Mouse (Mus musculus) heart, postnatal 0 days (tissue): Measurements from ENCODE around the gene Hsf2bp. TPM values are rescaled to one million over a fixed set of nuclear protein-coding genes. Genes with fewer than 3 reads are reported as not detected.
A peak's percentile ranks its signal among the peaks of the same experiment; 100 is the strongest.

ENCODE experiments used
- ATAC-seq: fragments of 200-750 bp; cut with Nextera tagmentation; 2 replicates; pipeline ENCODE4 v1.8.0; 2017; ENCODE audit warnings: low read depth, moderate number of reproducible peaks, moderate library complexity; ENCODE audit not compliant: insufficient read depth
- DNase-seq: peaks from one replicate; pipeline ENCODE4 v3.0.0-alpha.2; 2016; ENCODE audit warnings: low spot score
- H3K27ac ChIP-seq: fragments of 300-500 bp; sonication (generic); 2 replicates; pipeline ENCODE4 v1.5.1; 2014; ENCODE audit warnings: low read depth, mild to moderate bottlenecking
- H3K27me3 ChIP-seq: fragments of 300-500 bp; sonication (generic); 2 replicates; pipeline ENCODE4 v1.6.1; 2014; ENCODE audit warnings: low read length, mixed read lengths; ENCODE audit not compliant: control insufficient read depth, insufficient read depth
- H3K36me3 ChIP-seq: fragments of 300-500 bp; sonication (generic); replicated peaks from 2 replicates; pipeline ENCODE4 v1.6.1; 2014; ENCODE audit warnings: low read length, mixed read lengths; ENCODE audit not compliant: control insufficient read depth, insufficient read depth
- H3K4me1 ChIP-seq: fragments of 300-500 bp; sonication (generic); 2 replicates; pipeline ENCODE4 v1.6.1; 2014; ENCODE audit warnings: antibody characterized with exemption; ENCODE audit not compliant: control insufficient read depth, insufficient read depth
- H3K4me2 ChIP-seq: fragments of 300-500 bp; sonication (generic); 2 replicates; pipeline ENCODE4 v1.6.1; 2014; ENCODE audit warnings: low read depth, mild to moderate bottlenecking, low read length, moderate library complexity
- H3K4me3 ChIP-seq: fragments of 300-500 bp; sonication (generic); 2 replicates; pipeline ENCODE4 v1.5.1; 2014; ENCODE audit warnings: low read depth, low read length
- H3K9ac ChIP-seq: fragments of 300-500 bp; sonication (generic); replicated peaks from 2 replicates; pipeline ENCODE4 v1.6.1; 2014; ENCODE audit warnings: low read depth, low read length, mixed read lengths
- H3K9me3 ChIP-seq: fragments of 300-500 bp; sonication (generic); replicated peaks from 2 replicates; pipeline ENCODE4 v1.6.1; 2016; ENCODE audit warnings: low read length; ENCODE audit not compliant: control insufficient read depth
- CTCF ChIP-seq: IDR thresholded peaks from 2 replicates; pipeline ENCODE4 v1.5.1; 2016; ENCODE audit warnings: antibody characterized with exemption, control low read depth, low read depth
- EP300 ChIP-seq: IDR thresholded peaks from 2 replicates; pipeline ENCODE4 v1.6.1; 2016; ENCODE audit warnings: antibody characterized with exemption, low read depth
- WGBS: fragments of 180-500 bp; shearing (Covaris S2); extraction: QIAGEN DNeasy Blood & Tissue Kit; methylation state at CpG from one replicate; pipeline ENCODE4 v1.1.7; 2014; 5-methylcytosine and 5-hydroxymethylcytosine counted together
- polyA plus RNA-seq: library from polyadenylated mRNA; unstranded; fragments of >200 nt; fragmentation: Nextera tagmentation; extraction: Ambion mirVana; gene quantifications from 2 replicates; pipeline ENCODE4 v1.2.1, GENCODE M21; 2015
- total RNA-seq: library from RNA; depleted of rRNA; stranded (reverse); fragments of >200 nt; gene quantifications from 2 replicates; pipeline ENCODE4 v1.2.3, GENCODE M21; 2014; ENCODE audit warnings: low replicate concordance

Gene Hsf2bp
- total and polyA plus RNA-seq, 2 experiments from 2014 or later = 0.19 TPM; not detected in 1

- DNase-seq (peak; percentile 30), ATAC-seq (no peak)
- peak overlapping the region; percentile 27; the same call in 1 of the 2 replicates for H3K27ac ChIP-seq
These were observed 13.1 kb downstream of the Hsf2bp start for GRCm38 (mm10) chr17:32023088-32023487.

GRCm38 (mm10) chr17:32022551-32022950 lies 13.6 kb downstream of the Hsf2bp start:
- Histone ChIP-seq H3K9me3 (no peaks in the 10 kb centered on the region), H3K4me3 (no peak overlapping the region), H3K36me3 (no peaks in the 10 kb centered on the region), H3K27me3 (no peaks in the 10 kb centered on the region), H3K27ac (no peak overlapping the region), H3K9ac (no peak overlapping the region), H3K4me1 (0 out of 2 replicates have a peak, but pooled peaks cover 14% of the 10 kb centered on the region), H3K4me2 (no peak overlapping the region)
- 69% methylated on average over 6 of the region's 6 CpGs for WGBS
- DNase-seq (no peak), ATAC-seq (no peak)
- TF ChIP-seq CTCF (no peak), EP300 (no peak)

More at GRCm38 (mm10) chr17:32023088-32023487, 13.1 kb downstream of the Hsf2bp start:
- TF ChIP-seq CTCF = no peak
- Histone ChIP-seq H3K4me2 (no peak overlapping the region), H3K9ac (no peak overlapping the region), H3K4me3 (no peak overlapping the region), H3K27me3 (no peaks in the 10 kb centered on the region), H3K4me1 (0 out of 2 replicates have a peak, but pooled peaks cover 14% of the 10 kb centered on the region), H3K36me3 (no peaks in the 10 kb centered on the region), H3K9me3 (no peaks in the 10 kb centered on the region)
- WGBS = 46% methylated on average over 8 of the region's 8 CpGs

- 91% methylated on average over 3 of the region's 3 CpGs for WGBS
- TF ChIP-seq CTCF = no peak
- TF ChIP-seq EP300 = no peak
- H3K4me3 ChIP-seq = no peak overlapping the region
- 0 out of 2 replicates have a peak, but pooled peaks cover 14% of the 10 kb centered on the region for H3K4me1 ChIP-seq
- ATAC-seq (no peak), DNase-seq (no peak)
- H3K27ac ChIP-seq = no peak overlapping the region
- H3K9ac ChIP-seq = no peak overlapping the region
- H3K36me3 ChIP-seq = no peaks in the 10 kb centered on the region
- H3K27me3 ChIP-seq = no peaks in the 10 kb centered on the region
- no peaks in the 10 kb centered on the region for H3K9me3 ChIP-seq
- no peak overlapping the region for H3K4me2 ChIP-seq
These were observed 14.2 kb downstream of the Hsf2bp start for GRCm38 (mm10) chr17:32021981-32022380.

- Histone ChIP-seq H3K9ac (no peak overlapping the region), H3K9me3 (no peaks in the 10 kb centered on the region), H3K4me3 (no peak overlapping the region), H3K27ac (peak overlapping the region; percentile 79), H3K27me3 (no peaks in the 10 kb centered on the region), H3K36me3 (no peaks in the 10 kb centered on the region), H3K4me2 (no peak overlapping the region), H3K4me1 (0 out of 2 replicates have a peak, but pooled peaks cover 9% of the 10 kb centered on the region)
- 53% methylated on average over 5 of the region's 5 CpGs for WGBS
- DNase-seq = peak; percentile 77
- ATAC-seq = peak; percentile 90
- TF ChIP-seq CTCF = 0 out of 2 replicates have a peak, but pooled peaks have one; percentile 1
- TF ChIP-seq EP300 = no peak
These were observed 17.8 kb downstream of the Hsf2bp start for GRCm38 (mm10) chr17:32018127-32018894.

- WGBS = 86% methylated on average over 8 of the region's 8 CpGs
- no peak for TF ChIP-seq EP300
- TF ChIP-seq CTCF = no peak
- no peak overlapping the region for H3K4me2 ChIP-seq
These were observed 19.7 kb downstream of the Hsf2bp start for GRCm38 (mm10) chr17:32016481-32016880.

GRCm38 (mm10) chr17:32013659-32014058 lies 22.5 kb downstream of the Hsf2bp start:
- no peak for DNase-seq
- Histone ChIP-seq H3K27ac (no peak overlapping the region), H3K4me1 (0 out of 2 replicates have a peak, but pooled peaks cover 9% of the 10 kb centered on the region), H3K27me3 (no peaks in the 10 kb centered on the region), H3K36me3 (no peaks in the 10 kb centered on the region), H3K4me3 (no peak overlapping the region), H3K9me3 (no peaks in the 10 kb centered on the region), H3K9ac (no peak overlapping the region), H3K4me2 (no peak overlapping the region)
- no peak for TF ChIP-seq CTCF
- no peak for TF ChIP-seq EP300
- ATAC-seq = no peak

More at GRCm38 (mm10) chr17:32016481-32016880, 19.7 kb downstream of the Hsf2bp start:
- no peaks in the 10 kb centered on the region for H3K27me3 ChIP-seq
- no peak overlapping the region for H3K4me3 ChIP-seq
- ATAC-seq (no peak), DNase-seq (no peak)
- no peaks in the 10 kb centered on the region for H3K36me3 ChIP-seq
- 0 out of 2 replicates have a peak, but pooled peaks cover 12% of the 10 kb centered on the region for H3K4me1 ChIP-seq
- no peak overlapping the region for H3K27ac ChIP-seq
- H3K9me3 ChIP-seq = no peaks in the 10 kb centered on the region
- no peak overlapping the region for H3K9ac ChIP-seq
